Mouse (Mus musculus): ENCODE data around the gene Slc25a44. TPM values are rescaled to one million over a fixed set of nuclear protein-coding genes. Genes with fewer than 3 reads are reported as not detected.
"Not testable (repeated sequence)": the region's sequence is repeated elsewhere in the genome, so short reads cannot be mapped to it uniquely, and the experiment has no call there.

The Slc25a44 gene
- polyA plus RNA-seq, 1 experiment from 2014 or later, result 18.3 TPM

- H3K9me3 ChIP-seq (ENCODE audit: low read depth, low read length); H3K4me1 ChIP-seq (ENCODE audit: insufficient read depth); H3K27me3 ChIP-seq (ENCODE audit: insufficient read depth, low read length); H3K36me3 ChIP-seq (ENCODE audit: insufficient read depth); H3K27ac ChIP-seq (ENCODE audit: low read depth); DNase-seq; H3K4me3 ChIP-seq (ENCODE audit: low read depth, low read length); H3K9ac ChIP-seq: not testable (repeated sequence)
- H3K4me2 ChIP-seq, result peak overlapping the region; percentile 37; the same call in 1 of the 2 replicates
- peak; percentile 32; the same call in 1 of the 2 replicates for ATAC-seq (ENCODE audit: insufficient read depth)
- WGBS, result 18% methylated on average over 5 of the region's 7 CpGs
Observed at GRCm38 (mm10) chr3:88376644-88377043, 48.3 kb downstream of the Slc25a44 start.

GRCm38 (mm10) chr3:88375750-88376626 is 49.0 kb downstream of the Slc25a44 start:
- H3K9ac ChIP-seq; H3K27ac ChIP-seq (ENCODE audit: low read depth); H3K27me3 ChIP-seq (ENCODE audit: insufficient read depth, low read length); H3K9me3 ChIP-seq (ENCODE audit: low read depth, low read length); H3K4me1 ChIP-seq (ENCODE audit: insufficient read depth); H3K36me3 ChIP-seq (ENCODE audit: insufficient read depth); H3K4me3 ChIP-seq (ENCODE audit: low read depth, low read length): not testable (repeated sequence)
- WGBS, result 8% methylated on average over 17 of the region's 19 CpGs
- DNase-seq (peak; percentile 70), ATAC-seq (ENCODE audit: insufficient read depth) (peak; percentile 92)
- peak overlapping the region; percentile 37 for H3K4me2 ChIP-seq

- H3K27me3 ChIP-seq (ENCODE audit: insufficient read depth, low read length); ATAC-seq (ENCODE audit: insufficient read depth); H3K4me2 ChIP-seq; H3K9ac ChIP-seq; H3K4me1 ChIP-seq (ENCODE audit: insufficient read depth); DNase-seq; H3K4me3 ChIP-seq (ENCODE audit: low read depth, low read length); H3K9me3 ChIP-seq (ENCODE audit: low read depth, low read length); H3K36me3 ChIP-seq (ENCODE audit: insufficient read depth); H3K27ac ChIP-seq (ENCODE audit: low read depth): not testable (repeated sequence)
- WGBS, result 90% methylated on average over 9 of the region's 9 CpGs
Observed at GRCm38 (mm10) chr3:88372643-88373042, 52.3 kb downstream of the Slc25a44 start, which contains the start of gene Bglap3. Gene Bglap3 (minus strand): TSS chr3:88372743.

- not testable (repeated sequence) for H3K27ac ChIP-seq (ENCODE audit: low read depth); H3K9me3 ChIP-seq (ENCODE audit: low read depth, low read length); H3K4me1 ChIP-seq (ENCODE audit: insufficient read depth); ATAC-seq (ENCODE audit: insufficient read depth); H3K4me3 ChIP-seq (ENCODE audit: low read depth, low read length); H3K9ac ChIP-seq; DNase-seq; H3K36me3 ChIP-seq (ENCODE audit: insufficient read depth); H3K4me2 ChIP-seq
- peaks cover 21% of the 10 kb centered on the region for H3K27me3 ChIP-seq (ENCODE audit: insufficient read depth, low read length)
- WGBS, result 60% methylated on average over 7 of the region's 7 CpGs
Observed at GRCm38 (mm10) chr3:88368511-88368910, 56.4 kb downstream of the Slc25a44 start.

- not testable (repeated sequence) for H3K4me3 ChIP-seq (ENCODE audit: low read depth, low read length); H3K4me1 ChIP-seq (ENCODE audit: insufficient read depth); H3K9ac ChIP-seq; ATAC-seq (ENCODE audit: insufficient read depth); H3K36me3 ChIP-seq (ENCODE audit: insufficient read depth); H3K4me2 ChIP-seq; H3K9me3 ChIP-seq (ENCODE audit: low read depth, low read length); DNase-seq; H3K27ac ChIP-seq (ENCODE audit: low read depth)
- peaks cover 21% of the 10 kb centered on the region for H3K27me3 ChIP-seq (ENCODE audit: insufficient read depth, low read length)
- WGBS, result 46% methylated on average over 3 of the region's 7 CpGs
Observed at GRCm38 (mm10) chr3:88367517-88367916, 57.4 kb downstream of the Slc25a44 start.

- H3K9ac ChIP-seq; H3K27ac ChIP-seq (ENCODE audit: low read depth); H3K4me3 ChIP-seq (ENCODE audit: low read depth, low read length); H3K36me3 ChIP-seq (ENCODE audit: insufficient read depth); H3K4me1 ChIP-seq (ENCODE audit: insufficient read depth); H3K9me3 ChIP-seq (ENCODE audit: low read depth, low read length): not testable (repeated sequence)
- DNase-seq, result peak; percentile 32
- WGBS, result 4% methylated on average over 16 of the region's 22 CpGs
- Histone ChIP-seq H3K27me3 (ENCODE audit: insufficient read depth, low read length) (peaks cover 21% of the 10 kb centered on the region), H3K4me2 (peak overlapping the region; percentile 50)
- peak; percentile 78; the same call in 1 of the 2 replicates for ATAC-seq (ENCODE audit: insufficient read depth)
Observed at GRCm38 (mm10) chr3:88366830-88367428, 58.0 kb downstream of the Slc25a44 start.

- Histone ChIP-seq H3K27ac (ENCODE audit: low read depth) (no peak overlapping the region), H3K4me2 (no peak overlapping the region), H3K4me3 (ENCODE audit: low read depth, low read length) (no peak overlapping the region), H3K27me3 (ENCODE audit: insufficient read depth, low read length) (peaks cover 21% of the 10 kb centered on the region), H3K36me3 (ENCODE audit: insufficient read depth) (peaks cover 18% of the 10 kb centered on the region), H3K9ac (no peak overlapping the region), H3K4me1 (ENCODE audit: insufficient read depth) (peaks cover 5% of the 10 kb centered on the region; the same call in 1 of the 2 replicates), H3K9me3 (ENCODE audit: low read depth, low read length) (no peaks in the 10 kb centered on the region)
- TF ChIP-seq CTCF (IDR thresholded peaks at IDR 0.05; ENCODE audit: low read depth), result no peak
- ATAC-seq (ENCODE audit: insufficient read depth) (no peak), DNase-seq (no peak)
- WGBS, result 36% methylated on average over 34 of the region's 34 CpGs
Observed at GRCm38 (mm10) chr3:88365705-88366361, 59.1 kb downstream of the Slc25a44 start.
